Mouse (Mus musculus) spleen, embryonic (tissue): ENCODE measurements at regions not wholly inside any gene's neighbourhood (a gene's known extent, or its start where the extent isn't known, plus 50 kb on each side); places are given as distances from the start of the nearest gene placed in this dataset.

Experiments
- CTCF ChIA-PET: fragments of 350-600 bp; sonication (Branson Sonifier 250); formaldehyde crosslinking; loops from one replicate; lab custom pipeline; 2022; lab: Charles Lee

DNA sequence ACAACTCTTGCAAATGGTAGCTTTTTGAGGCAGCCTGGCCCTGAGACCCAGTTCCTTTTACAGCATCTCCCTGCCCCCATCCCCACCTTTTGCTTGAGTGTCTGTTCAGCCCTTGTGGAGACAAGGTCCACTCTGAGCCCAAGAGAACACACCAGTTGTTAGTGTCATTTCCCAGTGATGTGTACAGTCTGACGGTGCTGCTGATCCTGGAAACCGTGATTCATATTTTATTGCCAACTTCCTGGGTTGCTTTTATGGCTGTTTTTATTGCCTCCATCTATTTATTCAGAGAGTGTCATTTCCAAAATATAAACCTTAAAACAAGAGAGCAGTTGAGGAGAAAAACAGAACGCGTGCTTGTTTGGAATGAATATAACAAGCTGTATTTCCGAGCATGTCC is 309.6 kb upstream of the Isl1 start:
- CTCF ChIA-PET, result no interaction called here

DNA sequence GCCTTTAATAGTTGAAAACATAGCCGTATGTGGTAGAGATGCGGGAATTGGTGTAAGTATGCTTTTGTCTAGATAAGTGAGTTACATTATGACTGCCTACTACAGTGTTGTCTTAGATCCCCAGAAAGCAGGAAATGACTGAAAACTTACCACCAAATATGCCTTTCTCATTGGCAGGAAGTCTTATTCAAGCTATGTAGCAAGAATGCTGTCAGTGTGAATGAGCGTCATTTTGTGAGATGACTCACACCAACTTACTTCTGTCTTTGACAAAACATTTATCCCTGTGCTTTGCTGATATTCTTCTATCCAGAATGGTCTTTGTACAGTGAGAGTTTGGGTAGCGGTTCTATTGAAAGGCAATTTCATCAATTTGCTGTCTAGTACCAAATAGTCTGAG is 286.9 kb upstream of the Isl1 start:
- CTCF ChIA-PET, result no interaction called here

DNA sequence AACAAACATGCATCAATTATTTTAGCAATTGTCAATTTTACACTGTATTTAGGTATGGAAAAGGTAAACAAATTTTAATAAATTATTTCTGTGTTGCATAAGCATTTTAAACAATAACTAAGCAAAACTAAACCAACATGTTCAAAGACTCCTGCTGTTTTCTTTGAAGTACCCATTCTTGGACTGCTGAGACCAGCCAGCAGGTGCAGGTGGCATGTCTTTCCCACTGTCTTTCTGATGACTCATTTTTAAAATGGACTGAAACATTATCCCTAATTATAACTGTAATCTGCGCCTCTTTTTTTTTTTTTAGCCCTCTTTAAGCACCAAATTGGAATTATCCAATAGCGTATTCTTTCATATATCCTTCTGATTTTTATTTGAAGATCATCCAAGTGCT is 286.0 kb upstream of the Isl1 start:
- CTCF ChIA-PET, result no interaction called here

- CTCF ChIA-PET, result no interaction called here
Measured at GRCm38 (mm10) chr13:116575958-116576335, 266.5 kb upstream of the Isl1 start.

GRCm38 (mm10) chr13:116575274-116575957 is 265.9 kb upstream of the Isl1 start:
- CTCF ChIA-PET, result no interaction called here

DNA sequence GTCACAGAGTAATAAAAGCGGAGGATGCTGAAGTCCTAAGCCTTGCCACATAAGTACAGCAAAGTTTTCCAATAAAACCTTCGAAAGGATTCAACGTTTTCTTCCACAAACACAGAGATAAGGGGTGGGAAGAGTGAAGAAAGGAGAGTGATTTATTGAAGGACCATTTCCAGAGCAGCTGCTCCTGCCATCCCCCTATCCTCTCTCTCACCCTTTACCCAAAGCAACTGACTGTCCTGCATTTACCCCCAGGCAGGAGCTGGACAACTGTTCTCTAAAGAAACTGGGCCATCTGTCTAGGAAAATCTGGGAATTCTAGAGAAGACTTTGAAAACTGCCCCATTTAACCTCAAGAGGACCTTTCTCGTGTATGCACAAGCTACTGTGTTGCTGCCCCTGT is 245.6 kb upstream of the Isl1 start:
- CTCF ChIA-PET, result no interaction called here

DNA sequence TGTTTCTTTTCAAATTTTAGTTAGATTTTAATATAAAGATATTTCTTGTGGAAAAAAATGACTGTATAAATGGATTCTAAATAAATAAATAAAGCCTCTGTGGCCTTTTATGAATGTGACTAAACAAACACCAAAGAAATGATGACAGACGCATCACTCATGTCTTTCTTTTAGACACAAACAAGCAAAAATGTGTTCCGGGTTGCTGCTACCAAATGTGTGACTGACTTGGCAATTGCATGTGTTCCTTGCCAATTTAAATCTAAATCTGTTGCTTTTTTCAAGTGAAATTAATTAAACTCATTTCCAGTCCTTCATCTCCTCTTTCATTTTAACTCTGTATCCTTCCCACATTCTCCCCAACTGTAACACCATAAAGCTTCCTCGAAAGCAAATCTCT is 225.7 kb upstream of the Isl1 start:
- CTCF ChIA-PET, result no interaction called here

DNA sequence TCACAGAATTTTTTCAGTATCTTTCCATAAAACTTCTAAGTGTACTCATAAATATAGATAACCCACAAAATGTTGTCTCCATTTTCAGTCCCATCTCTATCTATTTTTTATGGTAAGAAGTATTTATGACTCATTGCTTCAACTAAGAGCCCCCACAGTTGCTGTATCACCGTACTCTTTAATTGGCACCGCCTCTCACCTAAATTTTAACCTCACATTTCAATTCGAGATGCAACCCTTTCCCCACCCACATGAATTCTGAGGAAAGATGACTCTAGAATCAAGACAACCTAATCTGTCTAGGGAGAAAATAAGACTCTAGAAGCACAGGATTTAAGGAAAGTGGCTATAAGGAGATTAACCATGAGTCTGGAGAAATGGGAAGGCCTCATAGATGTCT is 223.7 kb upstream of the Isl1 start:
- CTCF ChIA-PET, result no interaction called here

GRCm38 (mm10) chr13:116528289-116528688 is 218.8 kb upstream of the Isl1 start:
- CTCF ChIA-PET, result interaction anchor here (0.6 kb wide), 1 partner anchor 64 kb away, joined by 3 read pairs; no protein-coding TSS in a partner anchor

DNA sequence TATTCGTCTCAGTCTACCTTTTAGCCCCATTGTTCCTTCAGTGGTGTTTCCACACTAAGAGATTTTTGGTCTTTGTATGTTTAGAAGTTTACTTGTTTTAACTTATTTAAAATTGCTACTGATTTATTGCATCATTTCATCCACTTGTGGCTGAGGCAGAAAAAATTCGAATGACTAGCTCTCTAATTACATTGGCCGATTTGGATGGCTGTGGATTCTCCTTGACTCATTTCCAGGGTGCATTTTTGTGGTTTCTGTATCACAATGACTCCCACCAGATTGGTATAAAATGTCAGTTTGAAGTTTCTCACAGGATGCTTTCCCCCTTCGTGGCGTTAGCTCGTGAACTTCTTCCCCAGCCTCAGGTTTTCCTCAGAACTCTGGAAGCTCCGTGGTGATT is 217.5 kb upstream of the Isl1 start:
- CTCF ChIA-PET, result no interaction called here

GRCm38 (mm10) chr13:116523713-116524303 is 214.3 kb upstream of the Isl1 start:
- CTCF ChIA-PET, result no interaction called here

DNA sequence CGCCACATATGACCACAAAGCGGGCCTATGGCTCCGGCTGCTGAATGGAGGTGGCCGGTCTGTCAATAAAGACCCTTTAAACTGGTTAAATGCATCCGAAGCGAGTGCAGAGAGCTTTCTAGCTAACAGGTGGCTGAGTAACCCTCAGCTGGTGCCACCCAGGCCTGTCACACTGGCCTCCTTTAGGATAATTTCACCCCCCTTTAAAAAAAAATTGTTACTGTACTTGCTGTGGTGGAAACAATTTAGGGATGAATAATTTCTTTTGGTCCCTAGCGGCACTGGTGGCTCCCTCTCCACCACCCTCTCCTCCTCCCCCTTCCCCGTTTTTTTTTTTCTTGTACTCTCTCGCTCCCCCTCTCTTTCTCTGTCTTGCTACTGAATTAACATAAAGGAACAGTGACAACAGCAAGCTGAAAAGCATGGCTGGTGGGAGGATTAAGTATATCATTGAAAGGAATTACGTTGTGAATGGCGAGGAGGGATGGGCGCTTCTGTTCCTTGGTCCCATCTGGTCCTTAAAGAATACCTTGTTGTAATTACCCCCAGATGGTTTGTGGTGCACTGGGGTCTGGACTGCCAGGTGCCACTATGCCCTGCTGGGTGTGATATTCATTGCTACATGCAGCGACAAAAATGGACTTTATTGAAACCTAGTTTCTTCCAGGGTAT is 205.3 kb upstream of the Isl1 start:
- CTCF ChIA-PET, result no interaction called here

- CTCF ChIA-PET, result no interaction called here
Measured at GRCm38 (mm10) chr13:116514256-116514639, 204.8 kb upstream of the Isl1 start.

- CTCF ChIA-PET, result no interaction called here
Measured at GRCm38 (mm10) chr13:116512398-116512797, 202.9 kb upstream of the Isl1 start.

DNA sequence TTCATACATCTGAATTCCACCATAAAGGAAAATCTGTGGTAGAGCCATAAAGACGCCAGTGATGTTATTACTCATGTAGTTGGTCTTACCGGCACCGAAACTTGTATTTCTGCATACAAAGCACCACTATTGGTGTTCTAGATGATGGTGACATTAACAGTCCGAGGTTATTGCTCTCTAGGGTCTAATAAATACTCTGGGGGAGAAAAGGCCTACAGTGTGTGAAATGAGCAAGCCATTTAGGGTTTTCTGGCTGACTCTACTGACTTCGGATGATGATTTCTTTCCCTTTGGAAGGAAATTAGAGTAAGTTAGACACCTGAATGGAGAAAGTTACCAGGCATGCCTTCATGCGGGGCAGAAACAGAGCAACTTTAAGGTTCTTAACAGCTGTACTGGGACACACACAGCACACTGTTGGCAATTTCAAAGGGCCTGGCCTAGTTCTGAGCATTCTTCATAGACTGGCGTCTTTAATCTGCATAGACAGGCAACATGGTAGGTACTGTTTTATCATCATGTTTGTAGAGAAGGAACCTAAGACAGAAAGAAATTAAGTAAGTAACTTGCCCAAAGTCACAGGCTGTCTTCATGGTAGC is 198.8 kb upstream of the Isl1 start:
- CTCF ChIA-PET, result no interaction called here

- CTCF ChIA-PET, result no interaction called here
Measured at GRCm38 (mm10) chr13:116497659-116498414, 188.3 kb upstream of the Isl1 start.

- CTCF ChIA-PET, result no interaction called here
Measured at GRCm38 (mm10) chr13:116495641-116496040, 186.2 kb upstream of the Isl1 start.

DNA sequence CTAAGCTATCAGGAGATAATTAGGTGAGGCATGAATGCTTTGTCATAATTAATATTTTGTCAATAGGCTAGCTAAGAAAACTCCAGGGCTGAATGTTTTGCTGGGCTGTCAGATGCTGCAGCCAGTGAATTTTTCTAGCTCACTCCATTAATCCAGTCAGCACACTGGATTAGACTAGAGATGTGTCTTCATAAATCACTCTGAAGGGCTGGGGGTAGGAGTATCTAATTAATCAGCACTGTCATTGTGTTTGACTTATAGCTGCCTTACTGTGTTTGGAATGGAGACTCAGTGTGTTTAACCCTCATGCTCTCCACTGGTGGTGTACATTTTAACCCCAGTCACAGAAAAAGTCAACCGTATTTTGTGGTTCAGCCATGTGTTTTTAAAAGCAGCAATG is 179.9 kb upstream of the Isl1 start:
- CTCF ChIA-PET, result no interaction called here

GRCm38 (mm10) chr13:116474611-116475010 is 165.1 kb upstream of the Isl1 start:
- CTCF ChIA-PET, result no interaction called here

DNA sequence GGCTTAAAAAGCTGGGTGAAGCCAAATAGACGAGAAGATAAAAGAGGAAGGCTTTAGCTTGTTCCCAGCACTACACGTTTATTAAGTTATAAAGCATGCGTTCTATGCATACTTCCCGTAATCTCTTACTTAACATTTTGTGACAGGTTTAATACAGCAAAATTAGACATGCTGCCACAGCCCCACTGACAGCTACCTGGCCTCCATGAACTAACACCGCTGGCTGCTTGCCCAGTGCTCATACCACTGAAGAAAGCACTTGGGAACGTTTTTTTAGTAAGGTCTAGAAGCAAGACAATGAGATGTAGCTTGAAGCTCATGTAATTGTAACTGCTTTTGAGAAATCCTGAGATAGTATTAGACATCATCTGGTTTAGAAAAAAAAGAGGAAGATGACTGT is 152.3 kb upstream of the Isl1 start:
- CTCF ChIA-PET, result no interaction called here

GRCm38 (mm10) chr13:116443165-116443955 is 133.9 kb upstream of the Isl1 start:
- CTCF ChIA-PET, result interaction anchor here (0.7 kb wide), 1 partner anchor 106 kb away, joined by 3 read pairs; no protein-coding TSS in a partner anchor
